Mouse (Mus musculus): ENCODE data around the gene S1pr5.

S1pr5 gene

GRCm38 (mm10) chr9:21204528-21205272, 43.5 kb downstream of the S1pr5 start:
- DNase-seq (ENCODE audit: low spot score in 2 of 2): no peak

- no peak for DNase-seq (ENCODE audit: low spot score in 2 of 2)
These were observed 44.1 kb downstream of the S1pr5 start for GRCm38 (mm10) chr9:21204156-21204527.

GRCm38 (mm10) chr9:21198960-21199359, 49.3 kb downstream of the S1pr5 start:
- DNase-seq (ENCODE audit: low spot score in 2 of 2): no peak

DNA sequence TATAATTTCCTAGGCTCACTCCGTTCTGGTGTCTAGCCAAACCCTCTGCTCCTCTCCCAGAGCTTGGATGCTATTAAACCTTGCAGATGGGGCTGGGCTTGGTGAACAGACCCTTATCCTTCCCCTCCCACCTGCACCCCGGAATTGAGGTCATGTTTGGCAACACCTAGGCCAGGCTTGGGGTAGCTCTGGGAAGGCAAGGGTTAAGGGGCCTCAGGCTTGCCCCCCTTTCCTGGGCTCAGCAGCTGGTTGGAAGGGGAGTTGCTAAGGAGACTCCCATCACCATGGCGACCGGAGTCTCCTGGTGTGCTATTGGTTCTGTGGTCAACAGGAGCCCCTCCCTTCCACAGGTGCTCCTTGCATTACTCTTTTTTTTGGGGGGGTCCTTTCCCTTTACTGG, 50.3 kb downstream of the S1pr5 start:
- DNase-seq (ENCODE audit: low spot score in 2 of 2): peak; percentile 51 to 55

GRCm38 (mm10) chr9:21196521-21197433, 51.5 kb downstream of the S1pr5 start:
- DNase-seq (ENCODE audit: low spot score in 2 of 2): peak in 1 of 2 experiments; percentile 47

- DNase-seq (ENCODE audit: low spot score in 2 of 2): peak in 1 of 2 experiments; percentile 45
These were observed 52.3 kb downstream of the S1pr5 start for GRCm38 (mm10) chr9:21195736-21196505.

- DNase-seq (ENCODE audit: low spot score in 2 of 2): no peak
These were observed 53.3 kb downstream of the S1pr5 start for GRCm38 (mm10) chr9:21194787-21195493.

GRCm38 (mm10) chr9:21193786-21194185, 54.5 kb downstream of the S1pr5 start:
- no peak for DNase-seq (ENCODE audit: low spot score in 2 of 2)

Measured in frontal cortex, postnatal 25 days (tissue).